Comparison of ENCODE assay signal across 8 mouse cellular contexts in the genomic region with DNA sequence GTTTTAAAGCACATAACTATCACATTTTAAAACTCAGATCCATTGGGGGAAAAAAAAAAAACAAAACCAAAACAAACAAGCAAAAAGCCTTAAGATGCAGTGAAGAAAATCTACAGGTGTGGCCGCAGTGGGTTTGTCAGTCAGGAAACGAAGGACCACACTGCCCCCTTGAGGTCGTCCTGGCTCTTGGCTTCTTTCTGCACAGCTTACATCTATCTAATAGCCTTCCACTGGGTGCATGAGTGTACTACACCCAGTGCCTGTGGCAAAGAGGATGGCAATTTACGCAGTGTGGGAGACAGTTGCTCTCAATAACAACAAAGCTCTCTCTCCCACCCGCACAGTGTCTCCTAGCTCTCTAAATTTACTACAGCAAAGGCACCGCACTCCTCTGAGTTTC. TPM values are rescaled to one million over a fixed set of nuclear protein-coding genes. Genes with fewer than 3 reads are reported as not detected.
DNase-seq lines count a peak whose midpoint lies in the region; ATAC-seq and TF ChIP-seq lines count a peak whose summit lies in the region.

No protein-coding gene starts in this region.

- H3K36me3 ChIP-seq in G1E (replicated peaks): peaks cover 74% of the 10 kb centered on the region

- peak; percentile 45; the same call in 1 of the 2 replicates for ATAC-seq in G1E (ENCODE audit: extremely low read depth, insufficient number of reproducible peaks, low FRiP score, poor library complexity, severe bottlenecking)

- 64% methylated on average over 6 of the region's 6 CpGs for WGBS in lung, adult 2 months

- peaks cover 6% of the 10 kb centered on the region for H3K9me3 ChIP-seq in G1E (replicated peaks)

- no peak overlapping the region for H3K4me3 ChIP-seq in G1E (ENCODE audit: low read depth, low read length)
- H3K4me3 ChIP-seq in lung, adult 2 months (replicated peaks; ENCODE audit: extremely low read depth, low read depth, low read length): no peak overlapping the region

- no peaks in the 10 kb centered on the region for H3K27me3 ChIP-seq in G1E (ENCODE audit: insufficient read depth, low read length)

- peak; percentile 21; the same call in 1 of the 2 replicates for TF ChIP-seq CTCF in G1E (IDR thresholded peaks at IDR 0.05; ENCODE audit: low read depth, low read length)
- TF ChIP-seq CTCF in lung, adult 2 months (IDR thresholded peaks at IDR 0.05; ENCODE audit: insufficient read depth, low read length): peak; percentile 86

- no peak for TF ChIP-seq POLR2A in lung, adult 2 months (IDR thresholded peaks at IDR 0.05; ENCODE audit: borderline replicate concordance, extremely low read depth, low read depth, low read length)

- peak; percentile 79 for DNase-seq in A20 (ENCODE audit: low read depth, low spot score)
- no peak for DNase-seq in G1E (ENCODE audit: low spot score)
- peak; percentile 42 for DNase-seq in cerebellum, adult 11-12 months
- peak; percentile 67 to 80 for DNase-seq in frontal cortex, postnatal 36 days (ENCODE audit: low spot score in 2 of 2)
- peak; percentile 83 for DNase-seq in kidney, postnatal 10 days
- DNase-seq in lung, adult 2 months: peak; percentile 67
- peak; percentile 48 for DNase-seq in retina, adult 2 months (ENCODE audit: low read depth, low spot score)
- DNase-seq in thymus, postnatal 4 days: peak; percentile 92

- no peaks in the 10 kb centered on the region for H3K4me1 ChIP-seq in G1E (ENCODE audit: insufficient read depth, low read depth, low read length)
- H3K4me1 ChIP-seq in lung, adult 2 months (ENCODE audit: control insufficient read depth, insufficient read depth, low read length): no peaks in the 10 kb centered on the region

RNA-seq across cellular contexts. Expression of a gene that starts 19.8 kb away (rescaled TPM):
- total RNA-seq in G1E (2014; fragmentation: Nextera tagmentation) (5.5 and 5.7 TPM in 2 replicates), G1E (2017) (5.1 and 5.5 TPM in 2 replicates)
- 0.74 and 0.92 TPM in 2 replicates for polyA plus RNA-seq in G1E (2012)
- 13.4 and 15.3 TPM in 2 replicates for polyA plus RNA-seq in lung, adult 2 months (2012; rRNA removed)

RNA-seq across cellular contexts. Expression of a gene that starts 36.6 kb away (rescaled TPM):
- 25.2 and 29.2 TPM in 2 replicates for total RNA-seq in G1E (2014; fragmentation: Nextera tagmentation)
- total RNA-seq in G1E (2017): 9.9 and 13.3 TPM in 2 replicates
- 0.79 and 1.3 TPM in 2 replicates for polyA plus RNA-seq in G1E (2012)
- 1.8 and 2.9 TPM in 2 replicates for polyA plus RNA-seq in lung, adult 2 months (2012; rRNA removed)
